Mouse (Mus musculus): ENCODE measurements at regions not wholly inside any gene's neighbourhood (a gene's known extent, or its start where the extent isn't known, plus 50 kb on each side); places are given as distances from the start of the nearest gene placed in this dataset.
"Not testable (repeated sequence)": the region's sequence is repeated elsewhere in the genome, so short reads cannot be mapped to it uniquely, and the experiment has no call there.

DNA sequence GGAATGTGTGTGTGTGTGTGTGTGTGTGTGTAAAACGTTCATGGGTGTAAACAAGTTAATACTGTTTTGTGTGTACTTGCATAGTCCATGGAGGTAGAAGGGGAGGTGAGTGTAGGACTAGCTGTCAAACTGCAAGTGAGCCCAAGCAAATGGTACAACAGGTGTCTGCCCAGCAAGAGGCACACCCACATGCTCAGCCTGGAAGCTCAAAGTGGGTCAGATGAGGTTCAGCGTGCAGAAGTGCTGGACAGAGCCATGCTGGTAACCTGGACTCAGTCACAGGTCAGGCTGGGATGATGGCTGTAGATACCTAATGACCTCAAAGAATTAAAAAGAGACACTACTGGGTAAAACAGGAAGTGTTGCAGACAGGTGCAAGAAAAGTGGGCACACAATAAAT lies 821.2 kb downstream of the Tbl1xr1 start:
- no peak for TF ChIP-seq CTCF (IDR thresholded peaks at IDR 0.05; ENCODE audit: low read depth)
- H3K27ac ChIP-seq, result no peak overlapping the region
- H3K36me3 ChIP-seq (ENCODE audit: insufficient read depth, low read length), result no peaks in the 10 kb centered on the region
- H3K4me3 ChIP-seq (replicated peaks; ENCODE audit: low read depth, low read length), result no peak overlapping the region
- H3K9ac ChIP-seq (ENCODE audit: low read depth, low read length), result no peak overlapping the region
- no peak overlapping the region for H3K4me2 ChIP-seq (ENCODE audit: low read length)
- no peak for ATAC-seq (replicated peaks; ENCODE audit: low FRiP score, low read depth)
- H3K9me3 ChIP-seq (replicated peaks; ENCODE audit: low read length), result no peaks in the 10 kb centered on the region
- H3K27me3 ChIP-seq (ENCODE audit: insufficient read depth, low read length), result no peaks in the 10 kb centered on the region
- no peak for DNase-seq (ENCODE audit: low spot score)
- no peaks in the 10 kb centered on the region for H3K4me1 ChIP-seq (replicated peaks; ENCODE audit: insufficient read depth, low read length)
- 54% methylated on average over 2 of the region's 2 CpGs for WGBS

DNA sequence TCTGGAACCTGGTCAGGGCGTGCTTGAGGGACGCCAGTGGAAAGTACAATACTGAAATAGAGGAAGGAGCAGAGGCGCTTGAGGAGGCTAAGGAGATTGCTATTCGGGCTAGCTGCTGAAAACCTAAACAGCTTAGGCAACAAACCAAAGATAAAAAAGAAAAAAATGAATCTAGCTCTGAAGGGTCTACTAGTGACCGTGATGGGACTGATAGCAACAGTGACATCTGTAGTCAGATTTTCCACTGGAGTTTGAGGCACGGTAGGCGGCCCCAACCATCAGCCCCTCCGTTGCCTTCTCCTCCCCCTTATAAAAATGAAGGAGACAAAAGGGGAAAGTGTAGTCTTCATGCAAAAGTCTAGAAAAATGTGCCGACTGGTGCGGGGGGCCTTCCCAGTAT lies 824.5 kb downstream of the Tbl1xr1 start:
- no peak overlapping the region for H3K4me3 ChIP-seq (replicated peaks; ENCODE audit: low read depth, low read length)
- no peak overlapping the region for H3K4me2 ChIP-seq (ENCODE audit: low read length)
- H3K27me3 ChIP-seq (ENCODE audit: insufficient read depth, low read length), result no peaks in the 10 kb centered on the region
- WGBS, result 90% methylated on average over 10 of the region's 10 CpGs
- H3K36me3 ChIP-seq (ENCODE audit: insufficient read depth, low read length), result no peaks in the 10 kb centered on the region
- H3K4me1 ChIP-seq (replicated peaks; ENCODE audit: insufficient read depth, low read length), result no peaks in the 10 kb centered on the region
- no peak for TF ChIP-seq CTCF (IDR thresholded peaks at IDR 0.05; ENCODE audit: low read depth)
- H3K9me3 ChIP-seq (replicated peaks; ENCODE audit: low read length), result no peaks in the 10 kb centered on the region
- ATAC-seq (replicated peaks; ENCODE audit: low FRiP score, low read depth) (no peak), DNase-seq (ENCODE audit: low spot score) (no peak)
- no peak overlapping the region for H3K27ac ChIP-seq
- no peak overlapping the region for H3K9ac ChIP-seq (ENCODE audit: low read depth, low read length)

DNA sequence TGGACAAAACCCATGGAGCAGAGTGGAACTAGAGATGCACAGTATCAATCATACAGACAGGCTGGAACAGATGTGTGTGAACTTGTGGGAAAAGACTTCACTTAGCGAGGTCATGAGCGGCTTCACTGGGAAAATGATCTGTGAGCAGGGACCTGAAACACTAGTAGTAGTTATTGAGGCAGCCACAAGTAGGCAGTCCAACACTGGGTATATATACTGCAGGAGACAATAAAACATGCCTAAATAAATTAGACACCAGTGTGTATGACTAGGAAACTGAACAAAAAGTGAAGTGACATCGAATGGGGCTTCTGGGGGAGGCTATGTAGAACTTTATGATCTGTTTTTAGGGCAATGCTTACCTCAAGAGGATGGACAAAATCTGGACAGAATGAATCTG lies 852.5 kb downstream of the Tbl1xr1 start:
- Histone ChIP-seq H3K4me1 (replicated peaks; ENCODE audit: insufficient read depth, low read length) (no peaks in the 10 kb centered on the region), H3K27ac (no peak overlapping the region), H3K4me2 (ENCODE audit: low read length) (no peak overlapping the region), H3K36me3 (ENCODE audit: insufficient read depth, low read length) (no peaks in the 10 kb centered on the region), H3K9me3 (replicated peaks; ENCODE audit: low read length) (no peaks in the 10 kb centered on the region), H3K27me3 (ENCODE audit: insufficient read depth, low read length) (no peaks in the 10 kb centered on the region), H3K9ac (ENCODE audit: low read depth, low read length) (no peak overlapping the region), H3K4me3 (replicated peaks; ENCODE audit: low read depth, low read length) (no peak overlapping the region)
- TF ChIP-seq CTCF (IDR thresholded peaks at IDR 0.05; ENCODE audit: low read depth), result peak; percentile 47; the same call in 1 of the 2 replicates
- no peak for ATAC-seq (replicated peaks; ENCODE audit: low FRiP score, low read depth)
- 37% methylated on average over 3 of the region's 3 CpGs for WGBS
- no peak for DNase-seq (ENCODE audit: low spot score)

DNA sequence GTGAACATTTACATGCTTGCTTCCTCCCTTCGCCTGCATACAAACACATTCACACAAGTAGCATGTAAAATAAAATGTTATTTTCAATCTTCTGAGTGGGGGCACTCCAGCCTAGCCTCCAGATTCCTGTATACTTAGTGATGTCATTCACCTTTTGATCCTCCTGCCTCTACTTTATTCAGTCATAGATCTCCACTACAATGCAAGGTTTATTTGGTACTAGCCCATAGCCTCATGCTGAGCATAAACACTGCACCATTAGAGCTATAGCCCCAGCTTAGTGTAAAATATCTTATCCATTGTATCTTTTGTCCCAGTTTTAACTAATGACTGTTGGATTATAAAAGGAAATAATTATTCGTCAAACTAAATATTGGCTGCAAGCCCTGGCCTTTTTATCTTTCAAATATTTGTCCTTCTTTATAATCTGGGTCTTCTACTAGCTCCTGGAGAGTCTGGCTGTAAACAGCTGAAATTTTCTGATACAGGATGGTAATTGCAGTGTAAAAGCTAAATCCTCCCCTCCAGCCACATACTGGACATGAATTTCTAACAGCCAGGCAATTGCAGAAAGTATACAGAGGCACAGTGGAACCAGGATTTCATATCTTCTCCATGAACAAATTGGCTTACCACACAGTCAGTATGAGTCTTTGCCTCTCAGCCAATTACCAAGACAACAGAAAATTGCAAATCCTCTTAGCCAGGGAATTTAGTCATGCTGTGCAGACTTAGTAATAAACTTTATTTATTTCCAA lies 853.5 kb downstream of the Tbl1xr1 start:
- no peaks in the 10 kb centered on the region for H3K9me3 ChIP-seq (replicated peaks; ENCODE audit: low read length)
- TF ChIP-seq CTCF (IDR thresholded peaks at IDR 0.05; ENCODE audit: low read depth), result no peak
- no peak overlapping the region for H3K4me3 ChIP-seq (replicated peaks; ENCODE audit: low read depth, low read length)
- H3K4me2 ChIP-seq (ENCODE audit: low read length), result no peak overlapping the region
- no peaks in the 10 kb centered on the region for H3K36me3 ChIP-seq (ENCODE audit: insufficient read depth, low read length)
- whole genome bisulfite sequencing, result 85% methylated on average over 2 of the region's 2 CpGs
- DNase-seq (ENCODE audit: low spot score), result peak; percentile 18
- H3K4me1 ChIP-seq (replicated peaks; ENCODE audit: insufficient read depth, low read length), result no peaks in the 10 kb centered on the region
- no peak overlapping the region for H3K9ac ChIP-seq (ENCODE audit: low read depth, low read length)
- ATAC-seq (replicated peaks; ENCODE audit: low FRiP score, low read depth), result no peak
- no peak overlapping the region for H3K27ac ChIP-seq
- no peaks in the 10 kb centered on the region for H3K27me3 ChIP-seq (ENCODE audit: insufficient read depth, low read length)

DNA sequence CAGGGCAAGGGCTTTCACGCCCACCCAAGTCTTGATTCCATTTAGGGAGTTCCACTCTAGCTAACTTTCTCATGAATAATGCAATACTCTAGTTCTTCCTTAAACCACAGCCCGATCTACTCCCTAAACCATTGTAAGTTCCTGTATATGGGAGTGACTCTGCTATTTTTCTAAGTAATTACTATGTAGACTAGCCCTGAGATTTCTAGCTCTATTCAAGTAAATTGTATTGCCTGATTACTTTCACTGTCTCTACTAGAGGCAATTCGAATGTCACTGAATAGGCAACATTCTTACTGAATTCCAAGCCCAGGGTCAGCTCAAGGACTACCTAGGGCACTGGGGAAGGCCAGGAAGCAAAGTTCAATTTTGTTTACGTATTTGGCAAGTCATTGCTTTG lies 869.2 kb downstream of the Tbl1xr1 start:
- H3K4me1 ChIP-seq (replicated peaks; ENCODE audit: insufficient read depth, low read length); H3K27me3 ChIP-seq (ENCODE audit: insufficient read depth, low read length); H3K9me3 ChIP-seq (replicated peaks; ENCODE audit: low read length); DNase-seq (ENCODE audit: low spot score); ATAC-seq (replicated peaks; ENCODE audit: low FRiP score, low read depth); H3K4me2 ChIP-seq (ENCODE audit: low read length); H3K4me3 ChIP-seq (replicated peaks; ENCODE audit: low read depth, low read length); H3K36me3 ChIP-seq (ENCODE audit: insufficient read depth, low read length); H3K27ac ChIP-seq; H3K9ac ChIP-seq (ENCODE audit: low read depth, low read length): not testable (repeated sequence)
- 74% methylated on average over 4 of the region's 4 CpGs for WGBS

DNA sequence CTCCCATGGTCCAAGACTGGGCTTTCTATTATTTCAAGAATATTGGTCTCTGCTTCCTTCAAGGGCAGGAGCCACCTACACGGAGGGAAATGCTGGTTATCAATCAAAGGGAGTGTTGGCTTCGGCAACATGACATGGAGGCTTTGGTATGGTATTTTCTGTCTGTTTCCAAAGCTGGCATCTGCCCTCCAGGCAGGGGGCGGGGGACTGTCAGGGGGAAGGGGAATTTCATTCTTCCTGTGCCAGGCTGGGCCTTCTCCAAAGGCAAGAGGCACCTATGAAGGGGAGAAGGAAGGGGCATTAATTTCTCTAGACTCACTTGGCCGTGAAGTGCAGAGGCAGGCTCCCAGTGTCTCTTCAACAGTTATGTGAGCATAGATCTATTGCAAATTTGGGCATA lies 870.7 kb downstream of the Tbl1xr1 start:
- Histone ChIP-seq H3K36me3 (ENCODE audit: insufficient read depth, low read length) (no peaks in the 10 kb centered on the region), H3K9ac (ENCODE audit: low read depth, low read length) (no peak overlapping the region), H3K27ac (no peak overlapping the region), H3K27me3 (ENCODE audit: insufficient read depth, low read length) (no peaks in the 10 kb centered on the region), H3K9me3 (replicated peaks; ENCODE audit: low read length) (no peaks in the 10 kb centered on the region), H3K4me1 (replicated peaks; ENCODE audit: insufficient read depth, low read length) (no peaks in the 10 kb centered on the region), H3K4me3 (replicated peaks; ENCODE audit: low read depth, low read length) (no peak overlapping the region), H3K4me2 (ENCODE audit: low read length) (no peak overlapping the region)
- 75% methylated on average over 4 of the region's 4 CpGs for WGBS
- ATAC-seq (replicated peaks; ENCODE audit: low FRiP score, low read depth) (no peak), DNase-seq (ENCODE audit: low spot score) (no peak)
- TF ChIP-seq CTCF (IDR thresholded peaks at IDR 0.05; ENCODE audit: low read depth), result no peak
